In the genomic region with DNA sequence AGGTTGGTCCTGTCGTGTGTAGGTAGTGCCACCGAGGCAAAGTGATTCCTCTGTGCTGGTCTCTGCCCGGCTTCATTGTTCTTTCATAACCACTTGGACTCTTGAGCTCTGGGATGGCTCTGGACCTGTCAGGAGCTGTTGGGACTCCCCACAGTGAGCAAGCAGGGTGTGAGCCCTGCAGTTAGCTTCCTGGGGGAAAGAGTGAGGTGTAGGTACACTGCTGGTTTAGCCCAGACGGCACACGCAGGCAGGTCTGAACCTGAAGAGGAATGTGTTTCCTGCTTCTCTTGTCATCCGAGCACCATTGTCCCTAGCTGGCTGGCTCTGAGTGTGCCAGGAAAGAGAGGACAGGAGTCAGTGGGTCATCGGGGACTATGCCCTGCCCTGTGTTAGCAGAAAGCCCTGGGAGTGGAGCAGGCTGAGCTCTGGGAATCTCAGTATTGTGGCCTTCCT, we compare ENCODE assay signal across 10 mouse cellular contexts.
A peak's percentile ranks its signal among the peaks of the same experiment; 100 is the strongest.
DNase-seq lines count a peak whose midpoint lies in the region; ATAC-seq lines count a peak whose summit lies in the region.
"Had no signal": no experiment of that assay in that cellular context is flagged by ENCODE, and none has a peak within 500 bp of the region (broad histone marks: within the 10 kb centered on the region; RNA-seq: fewer than 3 reads in every experiment).

No protein-coding gene starts in this region.

- H3K27ac ChIP-seq in hindbrain, embryonic 15.5 days (replicated peaks), result peak overlapping the region; percentile 39
- peak overlapping the region; percentile 39 for H3K27ac ChIP-seq in liver, embryonic 15.5 days (replicated peaks)
- H3K27ac ChIP-seq: limb, embryonic 12.5 days had no signal

- H3K9ac ChIP-seq in hindbrain, embryonic 15.5 days, result no peak overlapping the region
- H3K9ac ChIP-seq in liver, embryonic 15.5 days, result no peak overlapping the region
- H3K9ac ChIP-seq: limb, embryonic 12.5 days had no signal

- WGBS in hindbrain, embryonic 15.5 days, result 34% methylated on average over 7 of the region's 7 CpGs
- WGBS in liver, embryonic 15.5 days (ENCODE audit: insufficient replicate concordance), result 57% methylated on average over 7 of the region's 7 CpGs

- H3K4me3 ChIP-seq in megakaryocyte, embryonic 14.5 days (replicated peaks), result peak overlapping the region; percentile 29
- no peak overlapping the region for H3K4me3 ChIP-seq in hindbrain, embryonic 15.5 days
- H3K4me3 ChIP-seq in liver, embryonic 15.5 days (replicated peaks), result no peak overlapping the region
- H3K4me3 ChIP-seq: limb, embryonic 12.5 days had no signal

- DNase-seq in urinary bladder, postnatal 36 days (ENCODE audit: low spot score in 2 of 2), result peak; percentile 57 to 76
- no peak for DNase-seq in layer of hippocampus, adult 9-11 months
- no peak for DNase-seq in T-cell, adult 2 months (ENCODE audit: low spot score)
- no peak for DNase-seq in lung, adult 18-20 months
- DNase-seq: cerebellum, postnatal 10 days had no signal

- H3K4me1 ChIP-seq in megakaryocyte, embryonic 14.5 days, result peaks cover 96% of the 10 kb centered on the region
- H3K4me1 ChIP-seq in hindbrain, embryonic 15.5 days (replicated peaks), result peaks cover 61% of the 10 kb centered on the region
- peaks cover 82% of the 10 kb centered on the region for H3K4me1 ChIP-seq in liver, embryonic 15.5 days (replicated peaks)

- no peaks in the 10 kb centered on the region for H3K9me3 ChIP-seq in megakaryocyte, embryonic 14.5 days
- no peaks in the 10 kb centered on the region for H3K9me3 ChIP-seq in hindbrain, embryonic 15.5 days
- no peaks in the 10 kb centered on the region for H3K9me3 ChIP-seq in liver, embryonic 15.5 days (replicated peaks)
- H3K9me3 ChIP-seq: limb, embryonic 12.5 days had no signal

- H3K27me3 ChIP-seq in megakaryocyte, embryonic 14.5 days (replicated peaks), result no peaks in the 10 kb centered on the region
- H3K27me3 ChIP-seq in hindbrain, embryonic 15.5 days, result no peaks in the 10 kb centered on the region
- H3K27me3 ChIP-seq in liver, embryonic 15.5 days, result no peaks in the 10 kb centered on the region
- H3K27me3 ChIP-seq: limb, embryonic 12.5 days had no signal

- no peak for ATAC-seq in megakaryocyte, adult 5-6 weeks (ENCODE audit: poor library complexity, severe bottlenecking)
- no peak for ATAC-seq in hindbrain, embryonic 15.5 days (ENCODE audit: low FRiP score, low read depth)
- peak; percentile 16; the same call in 1 of the 2 replicates for ATAC-seq in liver, embryonic 15.5 days (ENCODE audit: insufficient read depth)

- H3K4me2 ChIP-seq in hindbrain, embryonic 15.5 days, result no peak overlapping the region
- H3K4me2 ChIP-seq in liver, embryonic 15.5 days, result no peak overlapping the region
- H3K4me2 ChIP-seq: limb, embryonic 12.5 days had no signal

- peaks cover 54% of the 10 kb centered on the region for H3K36me3 ChIP-seq in megakaryocyte, embryonic 14.5 days (replicated peaks; ENCODE audit: low read length)
- no peaks in the 10 kb centered on the region for H3K36me3 ChIP-seq in hindbrain, embryonic 15.5 days
- 0 out of 2 replicates have a peak, but pooled peaks cover 8% of the 10 kb centered on the region for H3K36me3 ChIP-seq in liver, embryonic 15.5 days (replicated peaks)
- H3K36me3 ChIP-seq: limb, embryonic 12.5 days had no signal

Comparison
In these comparisons a context has a peak if more than half of its experiments do, and no peak if none do; other contexts are left out.
1. DNase-seq: peak in urinary bladder, postnatal 36 days (2 of 2); none in layer of hippocampus, adult 9-11 months (single experiment), T-cell, adult 2 months (single experiment) and lung, adult 18-20 months (0 of 2).